Mouse (Mus musculus) left cerebral cortex, postnatal 14 days (tissue): ENCODE measurements around the gene Thap4. TPM values are rescaled to one million over a fixed set of nuclear protein-coding genes. Genes with fewer than 3 reads are reported as not detected.

Experiments
- DNase-seq, 2 experiments: peaks; one replicate each; pipeline ENCODE4 v3.0.0; 2021 to 2022; ENCODE audit warnings: low spot score in 2 of 2, mixed read lengths in 1 of 2
- intact Hi-C: fragments of 180-260 bp; cut with DNase I; formaldehyde crosslinking; loops from one replicate; pipeline ENCODE4 v1.15.1; 2025
- total RNA-seq, 2 experiments: library from RNA; stranded (reverse); gene quantifications; 2 replicates each; pipeline ENCODE4 v1.2.3; 2021

Gene Thap4
- total RNA-seq, 2 experiments from 2014 or later = 31.2 to 34.2 TPM

DNA sequence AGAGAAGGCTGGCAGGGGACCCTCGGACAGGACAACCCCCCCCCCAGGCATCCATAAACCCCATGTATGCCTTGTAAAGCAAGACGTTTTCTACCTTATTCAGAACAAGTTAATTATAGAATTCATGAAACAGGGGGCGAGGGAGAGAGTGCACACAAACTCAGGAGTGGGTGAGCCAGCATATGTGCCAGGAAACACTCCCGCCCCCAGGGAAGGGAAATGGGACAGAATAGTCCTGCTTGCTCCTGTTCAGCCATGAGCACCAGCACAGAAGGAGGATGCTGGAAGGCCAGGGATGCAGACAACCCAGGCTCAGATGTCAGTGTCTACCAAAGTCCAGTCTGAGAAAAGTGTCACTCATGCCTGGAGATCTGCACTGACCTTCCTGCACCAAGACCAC is 55.5 kb downstream of the Thap4 start:
- intact Hi-C loops = no loop called here
- peak; percentile 68 to 77 for DNase-seq

GRCm38 (mm10) chr1:93697317-93697716 is 57.3 kb downstream of the Thap4 start:
- intact Hi-C loops = no loop called here
- DNase-seq = no peak

DNA sequence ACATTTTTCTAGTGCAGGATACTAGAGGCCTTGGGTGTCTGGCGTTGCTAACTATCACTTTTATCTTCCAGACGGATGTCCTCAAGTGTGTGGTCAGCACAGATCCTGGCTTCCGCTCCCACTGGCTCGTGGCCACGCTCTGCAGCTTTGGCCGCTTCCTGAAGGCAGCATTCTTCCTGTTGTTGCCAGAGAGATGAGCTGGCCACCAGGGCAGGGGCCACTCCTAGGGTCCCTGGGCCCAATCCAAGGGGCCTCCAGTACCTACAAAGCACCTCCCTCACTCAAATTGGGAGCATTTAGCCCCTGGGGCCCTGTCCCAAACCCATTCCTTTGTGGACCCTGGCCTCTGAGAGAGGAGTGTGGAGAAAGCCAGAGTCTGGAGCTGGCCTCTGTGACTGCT is 59.7 kb downstream of the Thap4 start:
- intact Hi-C loops = no loop called here
- no peak for DNase-seq

DNA sequence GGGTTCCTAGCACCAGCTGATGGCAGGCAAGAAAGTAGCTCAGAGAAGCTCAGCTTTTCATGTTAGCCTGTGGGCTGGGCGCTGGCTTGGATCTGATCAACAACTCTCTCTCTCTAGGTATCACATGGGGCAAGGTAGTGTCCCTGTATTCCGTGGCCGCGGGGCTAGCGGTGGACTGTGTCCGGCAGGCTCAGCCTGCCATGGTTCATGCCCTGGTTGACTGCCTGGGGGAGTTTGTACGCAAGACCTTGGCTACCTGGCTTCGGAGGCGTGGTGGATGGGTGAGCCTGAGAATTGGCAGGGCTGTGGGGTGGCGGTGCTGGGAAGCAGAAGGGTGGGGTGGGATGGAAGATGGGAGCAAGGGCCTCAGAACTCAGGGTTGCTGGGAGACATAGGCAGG is 60.7 kb downstream of the Thap4 start:
- intact Hi-C loops = no loop called here
- no peak for DNase-seq

DNA sequence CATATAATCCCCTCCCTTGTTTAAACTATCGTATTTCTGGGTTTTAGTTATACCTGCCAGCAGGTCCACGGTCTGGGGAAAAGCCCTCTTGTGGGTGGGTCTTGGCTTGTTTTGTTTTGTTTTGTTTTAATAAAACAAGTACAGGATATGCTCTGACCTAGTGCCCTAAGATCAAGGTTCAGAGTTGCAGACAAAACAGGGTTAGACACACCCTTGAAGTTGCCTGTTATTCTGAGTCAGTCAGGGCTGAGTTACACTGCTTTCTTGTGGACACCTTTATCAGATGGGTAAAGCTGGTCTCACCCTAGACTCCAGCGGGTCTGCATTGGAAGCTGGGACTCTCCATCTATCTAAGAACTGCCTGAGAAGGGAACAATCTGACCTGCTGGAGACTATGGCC is 61.2 kb downstream of the Thap4 start:
- intact Hi-C loops = no loop called here
- DNase-seq = no peak

GRCm38 (mm10) chr1:93692773-93693172 is 61.9 kb downstream of the Thap4 start:
- no peak for DNase-seq
- intact Hi-C loops = no loop called here

- intact Hi-C loops = no loop called here
- peak in 1 of 2 experiments; percentile 54 for DNase-seq
Measured at GRCm38 (mm10) chr1:93691786-93692357, 62.8 kb downstream of the Thap4 start.

- DNase-seq = no peak
- intact Hi-C loops = no loop called here
Measured at GRCm38 (mm10) chr1:93691106-93691505, 63.6 kb downstream of the Thap4 start.

GRCm38 (mm10) chr1:93689901-93690496 is 64.7 kb downstream of the Thap4 start:
- intact Hi-C loops = no loop called here
- no peak for DNase-seq

- DNase-seq = no peak
- intact Hi-C loops = no loop called here
Measured at GRCm38 (mm10) chr1:93688154-93688553, 66.5 kb downstream of the Thap4 start.

DNA sequence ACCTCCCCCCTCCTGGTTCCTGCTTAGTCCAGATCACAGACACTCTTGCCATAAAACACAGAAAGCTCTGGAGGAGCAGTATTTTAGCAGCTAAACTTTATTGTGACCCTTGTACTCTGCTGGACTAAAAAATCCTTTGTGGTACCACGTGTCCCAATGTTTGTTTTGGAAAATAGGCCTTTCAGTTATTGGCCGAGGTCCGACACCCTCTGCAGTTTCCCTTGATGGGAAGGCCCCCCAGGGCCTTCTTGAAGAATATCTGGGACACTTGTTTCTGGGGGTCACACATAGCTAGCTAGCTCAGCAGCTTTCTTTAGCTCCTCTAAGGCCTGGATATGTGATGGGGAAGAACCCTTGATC is 67.7 kb downstream of the Thap4 start:
- intact Hi-C loops = no loop called here
- no peak for DNase-seq

GRCm38 (mm10) chr1:93686245-93686960 is 68.3 kb downstream of the Thap4 start:
- DNase-seq = peak; percentile 59 to 66
- intact Hi-C loops = no loop called here

GRCm38 (mm10) chr1:93685401-93686244 is 69.0 kb downstream of the Thap4 start, which contains the start of gene Bok:
Gene Bok, plus strand, starts transcription at chr1:93685660.
- intact Hi-C loops = no loop called here
- DNase-seq = peak; percentile 67 to 71

DNA sequence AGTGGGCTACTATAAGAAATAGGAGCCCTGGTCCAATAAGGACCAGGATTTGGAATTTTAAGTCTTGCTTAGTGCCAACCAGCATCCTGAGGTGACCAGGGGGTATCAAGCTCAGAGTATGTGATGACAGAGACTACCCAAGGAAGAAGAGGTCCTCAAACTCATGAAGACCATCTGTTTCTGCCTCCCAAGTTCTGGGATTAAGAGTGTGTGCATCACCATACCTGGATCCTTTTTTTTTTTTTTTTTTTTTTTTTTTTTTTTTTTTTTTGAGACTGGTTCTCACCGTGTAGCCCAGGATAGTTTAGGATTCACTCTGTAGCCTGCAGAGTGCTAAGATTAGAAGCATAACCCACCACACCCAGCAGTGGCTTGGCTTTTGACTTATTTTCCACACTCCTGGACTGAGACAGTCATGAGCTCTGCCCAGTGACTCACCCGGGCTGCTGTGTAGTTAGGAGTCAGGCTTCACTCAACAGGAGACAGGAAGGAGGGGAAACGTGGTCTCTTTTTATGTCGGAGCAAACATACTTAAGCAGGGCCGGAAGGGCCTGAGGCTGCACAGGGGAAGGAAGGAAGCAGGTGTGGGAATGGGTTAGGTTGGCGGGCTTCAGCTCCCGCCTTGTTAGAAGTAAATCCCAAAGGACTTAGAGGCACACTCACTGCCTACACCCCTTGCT is 74.6 kb downstream of the Thap4 start:
- DNase-seq = no peak
- intact Hi-C loops = no loop called here

DNA sequence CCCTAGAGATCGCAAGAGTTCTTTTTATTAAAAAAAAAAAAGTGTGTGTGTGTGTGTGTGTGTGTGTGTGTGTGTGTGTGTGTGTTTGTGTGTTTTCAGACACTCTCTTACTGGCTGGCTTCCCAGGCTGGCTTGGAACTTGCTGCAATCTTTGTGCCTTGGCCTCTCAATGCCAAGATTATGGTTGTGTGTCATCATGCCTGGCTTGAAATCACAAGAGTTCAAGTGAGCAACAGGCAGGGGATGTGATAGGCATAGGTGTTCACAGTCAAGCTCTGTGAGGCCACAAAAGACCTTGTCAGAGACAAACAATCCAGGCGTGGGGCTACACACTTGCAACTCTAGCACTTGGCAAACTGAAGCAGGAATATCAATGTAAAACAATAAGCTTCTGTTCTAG is 76.3 kb downstream of the Thap4 start:
- no peak for DNase-seq
- intact Hi-C loops = no loop called here

GRCm38 (mm10) chr1:93672682-93673081 is 82.0 kb downstream of the Thap4 start:
- intact Hi-C loops = no loop called here
- no peak for DNase-seq

DNA sequence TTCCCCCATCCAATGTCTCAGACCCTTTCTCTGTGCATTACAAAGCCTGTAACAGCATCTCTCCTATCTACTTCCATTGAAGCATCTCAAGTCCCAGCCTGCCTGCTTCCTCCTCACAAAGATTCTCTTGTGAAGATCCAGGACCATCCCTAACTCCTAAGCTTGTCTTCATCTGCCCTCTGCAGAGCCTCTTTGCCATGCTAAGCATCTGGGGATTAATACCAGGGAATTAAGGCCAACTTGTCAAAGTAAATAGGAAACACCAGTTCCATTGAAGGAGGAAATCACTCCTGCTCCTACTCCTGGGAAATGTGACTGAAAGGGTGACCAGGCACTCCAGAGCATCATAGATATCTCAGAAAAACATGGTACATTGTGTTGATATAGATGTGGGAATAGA is 84.7 kb downstream of the Thap4 start:
- no peak for DNase-seq
- intact Hi-C loops = no loop called here

DNA sequence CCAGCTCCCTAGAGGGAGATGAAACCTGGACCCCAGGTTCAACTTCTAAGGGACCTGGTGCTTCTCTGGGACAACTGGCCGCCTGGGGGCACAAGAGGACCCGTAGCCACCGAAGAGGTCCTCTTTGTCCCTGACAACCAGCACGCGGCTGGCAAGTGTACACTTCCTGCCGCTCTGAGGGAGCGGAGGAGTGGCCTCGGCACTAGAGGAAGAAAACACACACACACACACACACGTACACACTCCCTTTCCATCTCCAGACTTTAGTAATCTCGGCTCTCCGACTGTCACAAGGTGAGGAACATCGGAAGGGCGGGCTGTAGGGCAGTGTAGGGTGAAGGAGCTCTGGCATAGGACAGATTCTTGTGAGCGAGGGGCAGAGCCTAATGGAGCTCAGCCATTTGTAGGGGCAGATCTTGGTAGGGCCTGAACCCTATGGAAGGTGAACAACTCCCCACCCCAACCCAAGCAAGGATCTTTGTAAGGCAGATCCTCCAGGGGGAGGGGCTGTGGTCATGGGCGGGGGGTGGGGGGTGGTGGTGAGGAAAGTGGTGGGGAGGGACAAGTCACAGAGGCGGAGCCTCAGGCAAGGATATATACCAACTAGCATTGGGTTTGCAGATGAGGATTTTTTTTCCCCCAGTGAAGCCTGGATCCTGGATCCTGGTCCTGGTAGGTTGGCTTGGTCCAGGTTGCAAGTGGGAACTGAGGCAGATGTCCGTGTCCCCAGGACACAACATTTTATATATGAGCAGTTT is 85.7 kb downstream of the Thap4 start:
- peak; percentile 63 to 73 for DNase-seq
- intact Hi-C loops = no loop called here
